8 mouse cellular contexts compared by ENCODE assay signal in the genomic region with DNA sequence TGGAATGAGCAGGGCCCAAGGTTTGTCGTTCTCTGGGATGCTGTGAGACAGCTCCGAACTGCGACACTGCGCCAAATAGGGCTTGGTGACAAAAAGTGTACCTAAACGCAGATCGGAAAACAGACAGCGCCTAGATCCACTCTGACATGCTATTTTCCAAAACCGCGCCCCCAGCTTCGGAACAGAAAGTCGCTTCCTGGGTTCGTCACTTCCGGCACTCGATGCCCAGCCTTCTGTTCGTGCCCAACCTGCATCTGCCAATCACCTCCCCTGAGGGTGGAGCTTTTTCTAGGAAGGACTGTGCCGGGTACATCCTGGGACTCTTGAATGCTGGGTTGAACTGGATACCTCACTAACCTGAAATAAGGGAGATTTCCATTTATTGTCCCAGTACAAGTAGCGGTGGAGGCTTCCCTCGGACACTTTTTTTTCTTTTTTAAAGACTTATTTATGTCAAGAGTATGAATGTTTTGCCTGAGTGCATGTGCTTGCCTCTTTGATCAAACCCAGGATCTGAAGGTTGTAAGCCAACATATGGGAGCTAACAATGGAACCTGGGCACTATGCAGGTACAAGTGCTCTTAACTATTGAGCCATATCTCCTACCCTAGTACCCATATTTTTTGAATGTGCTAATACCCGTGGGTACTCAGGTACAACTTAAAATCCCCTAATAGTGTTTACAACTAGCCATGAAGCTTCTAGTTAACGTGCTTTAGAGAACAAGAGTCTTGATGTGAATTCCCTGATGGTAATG. TPM values are rescaled to one million over a fixed set of nuclear protein-coding genes. Genes with fewer than 3 reads are reported as not detected.
DNase-seq lines count a peak whose midpoint lies in the region; ATAC-seq and TF ChIP-seq lines count a peak whose summit lies in the region.

A gene (plus strand): TSS at position 279 of the 757 bp plus-strand sequence.

- peak; percentile 95 for DNase-seq in heart, postnatal 0 days (ENCODE audit: low spot score)
- peak; percentile 93 to 94 for DNase-seq in kidney, postnatal 4 days
- peak; percentile 87 for DNase-seq in neural tube, embryonic 11.5 days (ENCODE audit: low spot score)

- no peaks in the 10 kb centered on the region for H3K9me3 ChIP-seq in ES-Bruce4 (replicated peaks; ENCODE audit: control insufficient read depth, insufficient read depth, low read length, poor library complexity, severe bottlenecking)
- no peaks in the 10 kb centered on the region for H3K9me3 ChIP-seq in forebrain, embryonic 12.5 days
- no peaks in the 10 kb centered on the region for H3K9me3 ChIP-seq in heart, postnatal 0 days (replicated peaks; ENCODE audit: control insufficient read depth, low read length)
- H3K9me3 ChIP-seq in liver, embryonic 15.5 days (replicated peaks): no peaks in the 10 kb centered on the region
- no peaks in the 10 kb centered on the region for H3K9me3 ChIP-seq in neural tube, embryonic 11.5 days (ENCODE audit: control insufficient read depth, low read length)
- H3K9me3 ChIP-seq in stomach, embryonic 16.5 days (replicated peaks; ENCODE audit: control insufficient read depth, low read length): no peaks in the 10 kb centered on the region

- no peak for TF ChIP-seq POLR2A in ES-Bruce4 (IDR thresholded peaks at IDR 0.05; ENCODE audit: insufficient read depth, low read length)

- peak within 1 kb of the TSS; percentile 45 for H3K9ac ChIP-seq in ES-Bruce4 (ENCODE audit: low read depth, poor library complexity, severe bottlenecking)
- peak within 1 kb of the TSS; percentile 58 for H3K9ac ChIP-seq in forebrain, embryonic 12.5 days
- peak within 1 kb of the TSS; percentile 47 for H3K9ac ChIP-seq in heart, postnatal 0 days (replicated peaks; ENCODE audit: low read depth, low read length)
- H3K9ac ChIP-seq in liver, embryonic 15.5 days: peak within 1 kb of the TSS; percentile 70
- H3K9ac ChIP-seq in neural tube, embryonic 11.5 days (ENCODE audit: low read length): peak within 1 kb of the TSS; percentile 53
- peak within 1 kb of the TSS; percentile 78 for H3K9ac ChIP-seq in stomach, embryonic 16.5 days (ENCODE audit: low read length)

- no peaks in the 10 kb centered on the region for H3K36me3 ChIP-seq in ES-Bruce4 (ENCODE audit: control insufficient read depth, insufficient read depth, low read length, poor library complexity, severe bottlenecking)
- H3K36me3 ChIP-seq in forebrain, embryonic 12.5 days (replicated peaks): no peaks in the 10 kb centered on the region; the same call in 1 of the 2 replicates
- H3K36me3 ChIP-seq in heart, postnatal 0 days (replicated peaks; ENCODE audit: control insufficient read depth, insufficient read depth, low read length): no peaks in the 10 kb centered on the region
- no peaks in the 10 kb centered on the region for H3K36me3 ChIP-seq in liver, embryonic 15.5 days (replicated peaks)
- H3K36me3 ChIP-seq in neural tube, embryonic 11.5 days (ENCODE audit: control insufficient read depth, insufficient read depth, low read length): no peaks in the 10 kb centered on the region
- no peaks in the 10 kb centered on the region for H3K36me3 ChIP-seq in stomach, embryonic 16.5 days (ENCODE audit: control insufficient read depth, insufficient read depth, low read length)

- H3K27ac ChIP-seq in ES-Bruce4 (ENCODE audit: insufficient read depth, low read length): no peak within 1 kb of the TSS
- H3K27ac ChIP-seq in forebrain, embryonic 12.5 days: 0 out of 2 replicates have a peak within 1 kb of the TSS, but pooled peaks have one; percentile 65
- 0 out of 2 replicates have a peak within 1 kb of the TSS, but pooled peaks have one; percentile 44 for H3K27ac ChIP-seq in heart, postnatal 0 days (ENCODE audit: low read depth)
- H3K27ac ChIP-seq in liver, embryonic 15.5 days (replicated peaks): peak within 1 kb of the TSS; percentile 82
- no peak within 1 kb of the TSS for H3K27ac ChIP-seq in neural tube, embryonic 11.5 days (ENCODE audit: low read depth, low read length)
- H3K27ac ChIP-seq in stomach, embryonic 16.5 days (ENCODE audit: low read length): peak within 1 kb of the TSS; percentile 44; the same call in 1 of the 2 replicates

- no peak for TF ChIP-seq CTCF in ES-Bruce4 (IDR thresholded peaks at IDR 0.05; ENCODE audit: low read depth, low read length)
- TF ChIP-seq CTCF in heart, postnatal 0 days (IDR thresholded peaks at IDR 0.05; ENCODE audit: low read depth): no peak

- 9% methylated on average over 20 of the region's 20 CpGs for WGBS in forebrain, embryonic 12.5 days
- 7% methylated on average over 20 of the region's 20 CpGs for WGBS in heart, postnatal 0 days
- 7% methylated on average over 20 of the region's 20 CpGs for WGBS in liver, embryonic 15.5 days (ENCODE audit: insufficient replicate concordance)
- 10% methylated on average over 20 of the region's 20 CpGs for WGBS in neural tube, embryonic 11.5 days
- 7% methylated on average over 20 of the region's 20 CpGs for WGBS in stomach, embryonic 16.5 days

- no peaks in the 10 kb centered on the region for H3K4me1 ChIP-seq in ES-Bruce4 (ENCODE audit: control insufficient read depth, insufficient read depth, low read length)
- peaks cover 13% of the 10 kb centered on the region for H3K4me1 ChIP-seq in forebrain, embryonic 12.5 days
- H3K4me1 ChIP-seq in heart, postnatal 0 days (ENCODE audit: control insufficient read depth, insufficient read depth): peaks cover 12% of the 10 kb centered on the region
- peaks cover 16% of the 10 kb centered on the region for H3K4me1 ChIP-seq in liver, embryonic 15.5 days (replicated peaks)
- no peaks in the 10 kb centered on the region for H3K4me1 ChIP-seq in neural tube, embryonic 11.5 days (ENCODE audit: control insufficient read depth, insufficient read depth, low read length)
- H3K4me1 ChIP-seq in stomach, embryonic 16.5 days (ENCODE audit: control insufficient read depth, insufficient read depth, low read length): peaks cover 7% of the 10 kb centered on the region; the same call in 1 of the 2 replicates

- no peaks in the 10 kb centered on the region for H3K27me3 ChIP-seq in ES-Bruce4 (ENCODE audit: control insufficient read depth, insufficient read depth, low read length, poor library complexity, severe bottlenecking)
- H3K27me3 ChIP-seq in forebrain, embryonic 12.5 days: no peaks in the 10 kb centered on the region
- no peaks in the 10 kb centered on the region for H3K27me3 ChIP-seq in heart, postnatal 0 days (ENCODE audit: control insufficient read depth, insufficient read depth, low read length)
- no peaks in the 10 kb centered on the region for H3K27me3 ChIP-seq in liver, embryonic 15.5 days
- no peaks in the 10 kb centered on the region for H3K27me3 ChIP-seq in neural tube, embryonic 11.5 days (ENCODE audit: control insufficient read depth, insufficient read depth, low read length)
- H3K27me3 ChIP-seq in stomach, embryonic 16.5 days (ENCODE audit: control insufficient read depth, insufficient read depth, low read length): no peaks in the 10 kb centered on the region

- peak; percentile 99 for ATAC-seq in cerebellum, adult (ENCODE audit: insufficient number of reproducible peaks, low FRiP score, low TSS enrichment)
- ATAC-seq in forebrain, embryonic 12.5 days (ENCODE audit: low FRiP score): peak; percentile 99
- peak; percentile 99 for ATAC-seq in heart, postnatal 0 days (ENCODE audit: insufficient read depth, low read depth)
- peak; percentile 98 for ATAC-seq in liver, embryonic 15.5 days (ENCODE audit: insufficient read depth)
- peak; percentile 97 for ATAC-seq in neural tube, embryonic 11.5 days (ENCODE audit: insufficient read depth, low FRiP score, low TSS enrichment)
- peak; percentile 97 for ATAC-seq in stomach, embryonic 16.5 days (ENCODE audit: insufficient read depth, low FRiP score)

- H3K4me2 ChIP-seq in forebrain, embryonic 12.5 days: peak within 1 kb of the TSS; percentile 58
- peak within 1 kb of the TSS; percentile 80 for H3K4me2 ChIP-seq in heart, postnatal 0 days (ENCODE audit: low read depth, low read length)
- H3K4me2 ChIP-seq in liver, embryonic 15.5 days: peak within 1 kb of the TSS; percentile 72
- peak within 1 kb of the TSS; percentile 41 for H3K4me2 ChIP-seq in neural tube, embryonic 11.5 days (ENCODE audit: low read depth)
- peak within 1 kb of the TSS; percentile 71 for H3K4me2 ChIP-seq in stomach, embryonic 16.5 days (ENCODE audit: low read depth, low read length)

- H3K4me3 ChIP-seq in ES-Bruce4 (ENCODE audit: low read depth, low read length): peak within 1 kb of the TSS; percentile 91
- peak within 1 kb of the TSS; percentile 65 for H3K4me3 ChIP-seq in forebrain, embryonic 12.5 days (replicated peaks)
- H3K4me3 ChIP-seq in heart, postnatal 0 days (ENCODE audit: low read depth, low read length): peak within 1 kb of the TSS; percentile 62
- peak within 1 kb of the TSS; percentile 67 for H3K4me3 ChIP-seq in liver, embryonic 15.5 days (replicated peaks)
- H3K4me3 ChIP-seq in neural tube, embryonic 11.5 days (ENCODE audit: low read depth, low read length): peak within 1 kb of the TSS; percentile 56
- peak within 1 kb of the TSS; percentile 58 for H3K4me3 ChIP-seq in stomach, embryonic 16.5 days (replicated peaks; ENCODE audit: low read length)

- no peak for TF ChIP-seq EP300 in ES-Bruce4 (IDR thresholded peaks at IDR 0.05; ENCODE audit: insufficient read depth, low read depth, low read length)
- no peak for TF ChIP-seq EP300 in heart, postnatal 0 days (IDR thresholded peaks at IDR 0.05; ENCODE audit: low read depth)

RNA-seq across cellular contexts. Expression of the gene that starts here (rescaled TPM):
- polyA plus RNA-seq in ES-Bruce4 (2011; ENCODE audit: insufficient read depth, insufficient read length, low read depth, missing spikeins): 60.4 and 66.9 TPM in 2 replicates
- polyA plus RNA-seq in forebrain, embryonic 12.5 days (2016; fragmentation: Nextera tagmentation; extraction: Ambion mirVana): 52.9 and 56.1 TPM in 2 replicates
- 23.9 and 30.2 TPM in 2 replicates for total RNA-seq in heart, postnatal 0 days (2014; rRNA removed; ENCODE audit: low replicate concordance)
- polyA plus RNA-seq in heart, postnatal 0 days (2015; fragmentation: Nextera tagmentation; extraction: Ambion mirVana): 13.4 and 16.9 TPM in 2 replicates
- 5.6 and 6.0 TPM in 2 replicates for polyA plus RNA-seq in liver, embryonic 15.5 days (2015; fragmentation: Nextera tagmentation; extraction: Ambion mirVana)
- polyA plus RNA-seq in neural tube, embryonic 11.5 days (2014; fragmentation: Nextera tagmentation; extraction: Ambion mirVana): 59.8 and 71.0 TPM in 2 replicates
- 24.0 and 25.9 TPM in 2 replicates for polyA plus RNA-seq in stomach, embryonic 16.5 days (2015; fragmentation: Nextera tagmentation; extraction: Ambion mirVana)

Comparison
In these comparisons a context has a peak if more than half of its experiments do, and no peak if none do; other contexts are left out.
1. H3K27ac ChIP-seq: peak in forebrain, embryonic 12.5 days (single experiment), heart, postnatal 0 days (single experiment), liver, embryonic 15.5 days (single experiment) and stomach, embryonic 16.5 days (single experiment); none in ES-Bruce4 (single experiment) and neural tube, embryonic 11.5 days (single experiment).
2. Peak in every context shown above with its lines, with median percentiles within 50 percentile points of each other: H3K4me3 ChIP-seq, H3K9ac ChIP-seq, ATAC-seq, H3K4me2 ChIP-seq and DNase-seq.